Comparison of ENCODE assay signal across 28 mouse cellular contexts in genomic region chr6:129174836-129175235, GRCm38 (mm10). TPM values are rescaled to one million over a fixed set of nuclear protein-coding genes. Genes with fewer than 3 reads are reported as not detected.
DNase-seq lines count a peak whose midpoint lies in the region; ATAC-seq and TF ChIP-seq lines count a peak whose summit lies in the region.
"Had no signal": no experiment of that assay in that cellular context is flagged by ENCODE, and none has a peak within 500 bp of the region (broad histone marks: within the 10 kb centered on the region; RNA-seq: fewer than 3 reads in every experiment).

No protein-coding gene starts in this region.

- H3K4me2 ChIP-seq in intestine, embryonic 15.5 days (replicated peaks) = no peak overlapping the region
- H3K4me2 ChIP-seq in intestine, postnatal 0 days (replicated peaks; ENCODE audit: low read depth) = no peak overlapping the region
- H3K4me2 ChIP-seq in liver, postnatal 0 days (ENCODE audit: low read depth, low read length) = no peak overlapping the region
- H3K4me2 ChIP-seq in liver, embryonic 12.5 days = no peak overlapping the region
- H3K4me2 ChIP-seq in stomach, embryonic 14.5 days (replicated peaks; ENCODE audit: low read depth, low read length) = no peak overlapping the region
- H3K4me2 ChIP-seq in stomach, postnatal 0 days (replicated peaks; ENCODE audit: low read depth) = no peak overlapping the region
- H3K4me2 ChIP-seq: embryonic facial prominence, embryonic 12.5 days; hindbrain, embryonic 15.5 days; limb, embryonic 12.5 days; midbrain, embryonic 13.5 days had no signal

- H3K27ac ChIP-seq in intestine, embryonic 15.5 days = 0 out of 2 replicates have a peak overlapping the region, but pooled peaks have one; percentile 9
- no peak overlapping the region for H3K27ac ChIP-seq in intestine, postnatal 0 days (ENCODE audit: low read depth, low read length)
- H3K27ac ChIP-seq in liver, postnatal 0 days (ENCODE audit: low read depth) = peak overlapping the region; percentile 94
- H3K27ac ChIP-seq in liver, embryonic 12.5 days = no peak overlapping the region
- peak overlapping the region; percentile 28; the same call in 1 of the 2 replicates for H3K27ac ChIP-seq in stomach, embryonic 14.5 days (ENCODE audit: low read length)
- no peak overlapping the region for H3K27ac ChIP-seq in stomach, postnatal 0 days (replicated peaks)
- H3K27ac ChIP-seq: embryonic facial prominence, embryonic 12.5 days; hindbrain, embryonic 10.5 days; hindbrain, embryonic 15.5 days; layer of hippocampus, adult 2 months; left cerebral cortex, adult 2 months; limb, embryonic 12.5 days; liver, embryonic 14.5 days; macrophage; midbrain, embryonic 13.5 days had no signal

- no peaks in the 10 kb centered on the region for H3K27me3 ChIP-seq in intestine, embryonic 15.5 days (replicated peaks)
- H3K27me3 ChIP-seq in intestine, postnatal 0 days (replicated peaks; ENCODE audit: control insufficient read depth, insufficient read depth, low read length) = no peaks in the 10 kb centered on the region
- no peaks in the 10 kb centered on the region for H3K27me3 ChIP-seq in liver, postnatal 0 days (ENCODE audit: insufficient read depth, low read length)
- no peaks in the 10 kb centered on the region for H3K27me3 ChIP-seq in liver, embryonic 12.5 days (replicated peaks)
- no peaks in the 10 kb centered on the region for H3K27me3 ChIP-seq in stomach, embryonic 14.5 days (ENCODE audit: control insufficient read depth, insufficient read depth, low read length)
- no peaks in the 10 kb centered on the region for H3K27me3 ChIP-seq in stomach, postnatal 0 days (ENCODE audit: control insufficient read depth, insufficient read depth, low read length)
- H3K27me3 ChIP-seq: embryonic facial prominence, embryonic 12.5 days; hindbrain, embryonic 15.5 days; limb, embryonic 12.5 days; midbrain, embryonic 13.5 days had no signal

- H3K4me3 ChIP-seq in intestine, embryonic 15.5 days (replicated peaks) = no peak overlapping the region
- H3K4me3 ChIP-seq in intestine, postnatal 0 days (ENCODE audit: low read depth, low read length) = no peak overlapping the region
- H3K4me3 ChIP-seq in liver, postnatal 0 days (ENCODE audit: low read depth, low read length) = no peak overlapping the region
- no peak overlapping the region for H3K4me3 ChIP-seq in liver, embryonic 12.5 days
- no peak overlapping the region for H3K4me3 ChIP-seq in stomach, embryonic 14.5 days (ENCODE audit: low read depth, low read length)
- no peak overlapping the region for H3K4me3 ChIP-seq in stomach, postnatal 0 days (ENCODE audit: low read depth, low read length)
- H3K4me3 ChIP-seq: embryonic facial prominence, embryonic 12.5 days; hindbrain, embryonic 10.5 days; hindbrain, embryonic 15.5 days; layer of hippocampus, adult 2 months; left cerebral cortex, adult 2 months; limb, embryonic 12.5 days; midbrain, embryonic 13.5 days had no signal

- DNase-seq in liver, postnatal 0 days = no peak
- no peak for DNase-seq in stomach, postnatal 0 days (ENCODE audit: low spot score)
- DNase-seq in natural killer cell, adult 2 months (ENCODE audit: low spot score in 2 of 2) = no peak
- DNase-seq: adrenal gland, postnatal 14 days; cerebellum, adult 11-12 months; cerebellum, adult 9-11 months; embryo, embryonic 11 days; heart, postnatal 14 days; retina, postnatal 1 day; right cerebral cortex, postnatal 14 days; thymus, adult 18-20 months; thymus, postnatal 36 days had no signal

- no peaks in the 10 kb centered on the region for H3K36me3 ChIP-seq in intestine, embryonic 15.5 days
- H3K36me3 ChIP-seq in intestine, postnatal 0 days (ENCODE audit: control insufficient read depth, insufficient read depth) = no peaks in the 10 kb centered on the region
- H3K36me3 ChIP-seq in liver, postnatal 0 days (replicated peaks; ENCODE audit: insufficient read depth, low read length) = no peaks in the 10 kb centered on the region
- no peaks in the 10 kb centered on the region for H3K36me3 ChIP-seq in liver, embryonic 12.5 days
- H3K36me3 ChIP-seq in stomach, embryonic 14.5 days (ENCODE audit: control insufficient read depth, insufficient read depth, low read length) = no peaks in the 10 kb centered on the region
- H3K36me3 ChIP-seq in stomach, postnatal 0 days (ENCODE audit: control insufficient read depth, insufficient read depth, low read length) = no peaks in the 10 kb centered on the region
- H3K36me3 ChIP-seq: embryonic facial prominence, embryonic 12.5 days; hindbrain, embryonic 10.5 days; hindbrain, embryonic 15.5 days; limb, embryonic 12.5 days; midbrain, embryonic 13.5 days had no signal

- TF ChIP-seq CTCF in intestine, postnatal 0 days (IDR thresholded peaks at IDR 0.05; ENCODE audit: low read depth) = no peak
- TF ChIP-seq CTCF in liver, postnatal 0 days (IDR thresholded peaks at IDR 0.05; ENCODE audit: low read depth) = no peak
- TF ChIP-seq CTCF in stomach, postnatal 0 days (IDR thresholded peaks at IDR 0.05; ENCODE audit: low read depth) = no peak

- 0 out of 2 replicates have a peak, but pooled peaks cover 2% of the 10 kb centered on the region for H3K4me1 ChIP-seq in intestine, embryonic 15.5 days (replicated peaks)
- 0 out of 2 replicates have a peak, but pooled peaks cover 3% of the 10 kb centered on the region for H3K4me1 ChIP-seq in intestine, postnatal 0 days (replicated peaks; ENCODE audit: control insufficient read depth, insufficient read depth, low read length)
- H3K4me1 ChIP-seq in liver, postnatal 0 days (ENCODE audit: insufficient read depth) = peaks cover 13% of the 10 kb centered on the region; the same call in 1 of the 2 replicates
- H3K4me1 ChIP-seq in liver, embryonic 12.5 days = no peaks in the 10 kb centered on the region
- no peaks in the 10 kb centered on the region for H3K4me1 ChIP-seq in stomach, embryonic 14.5 days (ENCODE audit: control insufficient read depth, insufficient read depth, low read length)
- H3K4me1 ChIP-seq in stomach, postnatal 0 days (replicated peaks; ENCODE audit: control insufficient read depth, insufficient read depth) = no peaks in the 10 kb centered on the region
- H3K4me1 ChIP-seq: embryonic facial prominence, embryonic 12.5 days; hindbrain, embryonic 10.5 days; hindbrain, embryonic 15.5 days; limb, embryonic 12.5 days; midbrain, embryonic 13.5 days had no signal

- no peaks in the 10 kb centered on the region for H3K9me3 ChIP-seq in intestine, embryonic 15.5 days
- no peaks in the 10 kb centered on the region for H3K9me3 ChIP-seq in intestine, postnatal 0 days (ENCODE audit: control insufficient read depth)
- H3K9me3 ChIP-seq in liver, postnatal 0 days (ENCODE audit: low read length) = no peaks in the 10 kb centered on the region
- H3K9me3 ChIP-seq in liver, embryonic 12.5 days (replicated peaks) = no peaks in the 10 kb centered on the region
- H3K9me3 ChIP-seq in stomach, embryonic 14.5 days (ENCODE audit: control insufficient read depth, low read depth, low read length) = no peaks in the 10 kb centered on the region
- no peaks in the 10 kb centered on the region for H3K9me3 ChIP-seq in stomach, postnatal 0 days (ENCODE audit: control insufficient read depth, low read length)
- H3K9me3 ChIP-seq: embryonic facial prominence, embryonic 12.5 days; hindbrain, embryonic 10.5 days; hindbrain, embryonic 15.5 days; limb, embryonic 12.5 days; midbrain, embryonic 13.5 days had no signal

- peak; percentile 58; the same call in 1 of the 2 replicates for ATAC-seq in intestine, embryonic 15.5 days
- ATAC-seq in intestine, postnatal 0 days = no peak
- no peak for ATAC-seq in liver, postnatal 0 days
- ATAC-seq in liver, embryonic 12.5 days = no peak
- no peak for ATAC-seq in stomach, embryonic 14.5 days (ENCODE audit: insufficient number of reproducible peaks, insufficient read depth, low FRiP score, low read depth)
- no peak for ATAC-seq in stomach, postnatal 0 days (ENCODE audit: low FRiP score, low TSS enrichment)
- ATAC-seq: forebrain, embryonic 14.5 days; inflammation-experienced regulatory T-cells, adult 6 months; midbrain, embryonic 13.5 days had no signal

- no peak for TF ChIP-seq EP300 in liver, postnatal 0 days (IDR thresholded peaks at IDR 0.05; ENCODE audit: low read depth)
- TF ChIP-seq EP300 in stomach, postnatal 0 days (optimal IDR thresholded peaks at IDR 0.05) = no peak

- H3K9ac ChIP-seq in intestine, embryonic 15.5 days = no peak overlapping the region
- H3K9ac ChIP-seq in intestine, postnatal 0 days (ENCODE audit: low read depth, low read length) = no peak overlapping the region
- H3K9ac ChIP-seq in liver, postnatal 0 days (replicated peaks) = no peak overlapping the region
- H3K9ac ChIP-seq in liver, embryonic 12.5 days = no peak overlapping the region
- H3K9ac ChIP-seq in stomach, embryonic 14.5 days (replicated peaks; ENCODE audit: low read depth, low read length) = no peak overlapping the region
- H3K9ac ChIP-seq in stomach, postnatal 0 days (ENCODE audit: low read length) = no peak overlapping the region
- H3K9ac ChIP-seq: embryonic facial prominence, embryonic 12.5 days; hindbrain, embryonic 15.5 days; limb, embryonic 12.5 days; liver, embryonic 14.5 days; midbrain, embryonic 13.5 days had no signal

RNA-seq across cellular contexts. Expression of gene Clec2d, which starts 5.6 kb away (rescaled TPM):
- polyA plus RNA-seq in intestine, embryonic 15.5 days (2015; fragmentation: Nextera tagmentation; extraction: Ambion mirVana) = 0.80 and 0.90 TPM in 2 replicates
- polyA plus RNA-seq in intestine, postnatal 0 days (2015; fragmentation: Nextera tagmentation; extraction: Ambion mirVana) = 1.1 and 1.4 TPM in 2 replicates
- 2.3 and 3.0 TPM in 2 replicates for polyA plus RNA-seq in liver, postnatal 0 days (2015; fragmentation: Nextera tagmentation; extraction: Ambion mirVana)
- polyA plus RNA-seq in liver, embryonic 12.5 days (2016; fragmentation: Nextera tagmentation; extraction: Ambion mirVana) = not detected in 2 replicates
- polyA plus RNA-seq in stomach, embryonic 14.5 days (2014; fragmentation: Nextera tagmentation; extraction: Ambion mirVana) = 0.56 and 0.68 TPM in 2 replicates
- 0.42 and 0.87 TPM in 2 replicates for polyA plus RNA-seq in stomach, postnatal 0 days (2015; fragmentation: Nextera tagmentation; extraction: Ambion mirVana)
- polyA plus RNA-seq: forebrain, embryonic 14.5 days; hindbrain, embryonic 10.5 days; neural tube, embryonic 14.5 days had no signal

Comparison
In these comparisons a context has a peak if more than half of its experiments do, and no peak if none do; other contexts are left out.
1. H3K27ac ChIP-seq: peak in intestine, embryonic 15.5 days (single experiment), liver, postnatal 0 days (single experiment) and stomach, embryonic 14.5 days (single experiment); none in intestine, postnatal 0 days (single experiment), liver, embryonic 12.5 days (single experiment) and stomach, postnatal 0 days (single experiment).